Mouse (Mus musculus) C2C12 (cell line): ENCODE measurements around the gene Med7.

Source experiments
- CEBPB ChIP-seq: IDR thresholded peaks from one replicate; pipeline ENCODE4 v1.6.1; 2011; ENCODE audit warnings: low read depth, mild to moderate bottlenecking, control low read depth, moderate library complexity
- CTCF ChIP-seq: IDR thresholded peaks from one replicate; pipeline ENCODE4 v1.5.1; 2011; ENCODE audit not compliant: control insufficient read depth, insufficient read depth, insufficient read length
- MYOG ChIP-seq: IDR thresholded peaks from one replicate; pipeline ENCODE4 v1.6.1; 2011; ENCODE audit not compliant: control insufficient read depth, insufficient read length; ENCODE audit errors: extremely low read depth
- USF1 ChIP-seq: IDR thresholded peaks from one replicate; pipeline ENCODE4 v1.6.1; 2011; ENCODE audit warnings: low read depth, mild to moderate bottlenecking, control low read depth, moderate library complexity

DNA sequence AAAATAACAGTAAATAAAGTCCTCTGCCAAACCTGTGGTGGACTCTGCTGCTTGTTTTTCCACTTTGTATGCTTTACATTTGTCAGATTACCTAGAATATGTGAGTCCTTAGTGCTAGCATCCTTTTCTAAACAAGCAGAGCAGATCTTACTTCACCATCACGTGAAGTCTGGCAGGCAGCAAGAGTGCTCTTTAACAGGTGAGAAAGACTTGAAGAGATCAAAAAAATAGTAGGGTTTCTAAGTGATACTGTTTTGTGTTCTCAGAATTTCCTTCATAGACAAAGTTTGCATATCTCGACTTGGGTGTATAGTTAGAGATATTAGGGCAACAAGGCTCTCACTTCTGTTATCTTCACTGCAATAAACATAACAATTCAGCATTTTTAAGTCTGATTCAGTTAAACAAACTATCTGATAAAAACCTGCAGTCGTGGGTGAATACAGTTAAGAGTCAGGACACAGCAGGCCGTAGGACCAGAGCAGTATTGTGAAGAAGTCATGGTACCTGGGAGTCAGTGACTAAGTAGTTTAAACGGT is 2.3 kb downstream of the Med7 start:
- TF ChIP-seq MYOG (no peak), CTCF (no peak), USF1 (no peak), CEBPB (no peak)
